Mouse (Mus musculus): Measurements from ENCODE around the gene Entpd1. TPM values are rescaled to one million over a fixed set of nuclear protein-coding genes. Genes with fewer than 3 reads are reported as not detected.
A peak's percentile ranks its signal among the peaks of the same experiment; 100 is the strongest.
"Not testable (repeated sequence)": the region's sequence is repeated elsewhere in the genome, so short reads cannot be mapped to it uniquely, and the experiment has no call there.

The Entpd1 gene
- polyA plus RNA-seq (2012; rRNA removed), result 10.9 and 13.1 TPM in 2 replicates

- DNase-seq (ENCODE audit: extremely low spot score in 1 of 2, low spot score in 1 of 2), result peak; percentile 95 to 98
Measured at GRCm38 (mm10) chr19:40611830-40612506, at the start of gene Entpd1, which contains the start of gene Tctn3. Entpd1 (plus strand) TSS chr19:40612366. Tctn3 (minus strand) TSS chr19:40612233.

GRCm38 (mm10) chr19:40563880-40564645, 48.1 kb upstream of the Entpd1 start:
- DNase-seq (ENCODE audit: extremely low spot score in 1 of 2, low spot score in 1 of 2), result no peak

GRCm38 (mm10) chr19:40567616-40568015, 44.5 kb upstream of the Entpd1 start:
- DNase-seq (ENCODE audit: extremely low spot score in 1 of 2, low spot score in 1 of 2), result no peak

- DNase-seq (ENCODE audit: extremely low spot score in 1 of 2, low spot score in 1 of 2), result no peak
Measured at GRCm38 (mm10) chr19:40570726-40571125, 41.4 kb upstream of the Entpd1 start.

GRCm38 (mm10) chr19:40575438-40575837, 36.7 kb upstream of the Entpd1 start:
- DNase-seq (ENCODE audit: extremely low spot score in 1 of 2, low spot score in 1 of 2), result no peak

GRCm38 (mm10) chr19:40580902-40581301, 31.3 kb upstream of the Entpd1 start:
- no peak for DNase-seq (ENCODE audit: extremely low spot score in 1 of 2, low spot score in 1 of 2)

GRCm38 (mm10) chr19:40581662-40582061, 30.5 kb upstream of the Entpd1 start:
- DNase-seq (ENCODE audit: extremely low spot score in 1 of 2, low spot score in 1 of 2), result no peak

GRCm38 (mm10) chr19:40586908-40587307, 25.3 kb upstream of the Entpd1 start:
- no peak for DNase-seq (ENCODE audit: extremely low spot score in 1 of 2, low spot score in 1 of 2)

- DNase-seq (ENCODE audit: extremely low spot score in 1 of 2, low spot score in 1 of 2), result no peak
Measured at GRCm38 (mm10) chr19:40587491-40588292, 24.5 kb upstream of the Entpd1 start.

GRCm38 (mm10) chr19:40588293-40588654, 23.9 kb upstream of the Entpd1 start, which contains the start of gene Aldh18a1:
Aldh18a1 (minus strand) TSS chr19:40588463.
- DNase-seq (ENCODE audit: extremely low spot score in 1 of 2, low spot score in 1 of 2), result peak; percentile 83 to 97

- peak; percentile 77 to 95 for DNase-seq (ENCODE audit: extremely low spot score in 1 of 2, low spot score in 1 of 2)
Measured at GRCm38 (mm10) chr19:40588847-40589529, 23.2 kb upstream of the Entpd1 start.

GRCm38 (mm10) chr19:40589530-40589880, 22.7 kb upstream of the Entpd1 start:
- no peak for DNase-seq (ENCODE audit: extremely low spot score in 1 of 2, low spot score in 1 of 2)

GRCm38 (mm10) chr19:40595231-40595630, 16.9 kb upstream of the Entpd1 start:
- no peak for DNase-seq (ENCODE audit: extremely low spot score in 1 of 2, low spot score in 1 of 2)

GRCm38 (mm10) chr19:40595831-40596230, 16.3 kb upstream of the Entpd1 start:
- DNase-seq (ENCODE audit: extremely low spot score in 1 of 2, low spot score in 1 of 2), result no peak

GRCm38 (mm10) chr19:40600846-40601245, 11.3 kb upstream of the Entpd1 start:
- DNase-seq (ENCODE audit: extremely low spot score in 1 of 2, low spot score in 1 of 2), result not testable (repeated sequence)

GRCm38 (mm10) chr19:40601870-40602269, 10.3 kb upstream of the Entpd1 start:
- no peak for DNase-seq (ENCODE audit: extremely low spot score in 1 of 2, low spot score in 1 of 2)

GRCm38 (mm10) chr19:40605189-40605588, 7.0 kb upstream of the Entpd1 start:
- no peak for DNase-seq (ENCODE audit: extremely low spot score in 1 of 2, low spot score in 1 of 2)

- DNase-seq (ENCODE audit: extremely low spot score in 1 of 2, low spot score in 1 of 2), result no peak
Measured at GRCm38 (mm10) chr19:40607676-40608075, 4.5 kb upstream of the Entpd1 start.

- no peak for DNase-seq (ENCODE audit: extremely low spot score in 1 of 2, low spot score in 1 of 2)
Measured at GRCm38 (mm10) chr19:40614811-40615210, 2.6 kb downstream of the Entpd1 start.

- no peak for DNase-seq (ENCODE audit: extremely low spot score in 1 of 2, low spot score in 1 of 2)
Measured at GRCm38 (mm10) chr19:40616021-40616420, 3.9 kb downstream of the Entpd1 start.
